Mouse (Mus musculus): ENCODE measurements around the gene Cuedc1. TPM values are rescaled to one million over a fixed set of nuclear protein-coding genes. Genes with fewer than 3 reads are reported as not detected.

Cuedc1 gene
- polyA plus RNA-seq, 1 experiment, result 16.5 TPM

GRCm38 (mm10) chr11:88098787-88099598, 1.1 kb downstream of the Cuedc1 start:
- peak; percentile 80 for DNase-seq
- H3K27ac ChIP-seq (ENCODE audit: insufficient read depth, low read depth, low read length), result peak overlapping the region; percentile 95
- WGBS, result 1% methylated on average over 95 of the region's 95 CpGs
- no peaks in the 10 kb centered on the region; the same call in 1 of the 2 replicates for H3K4me1 ChIP-seq (ENCODE audit: control insufficient read depth, insufficient read depth, low read length)
- peak overlapping the region; percentile 83 for H3K4me3 ChIP-seq (ENCODE audit: insufficient read depth, low read depth, low read length)
- TF ChIP-seq POLR2A (IDR thresholded peaks at IDR 0.05; ENCODE audit: low read depth, low read length), result no peak
- TF ChIP-seq CTCF (conservative IDR thresholded peaks at IDR 0.05; ENCODE audit: insufficient read depth, insufficient read length, low read depth, low read length), result no peak; the same call in 1 of the 2 replicates
- H3K27me3 ChIP-seq (replicated peaks; ENCODE audit: control insufficient read depth, insufficient read depth, low read length), result no peaks in the 10 kb centered on the region
- no peaks in the 10 kb centered on the region for H3K36me3 ChIP-seq (ENCODE audit: control insufficient read depth, insufficient read depth, low read length)

- peak; percentile 35 for TF ChIP-seq POLR2A (IDR thresholded peaks at IDR 0.05; ENCODE audit: low read depth, low read length)
- no peak for TF ChIP-seq CTCF (conservative IDR thresholded peaks at IDR 0.05; ENCODE audit: insufficient read depth, insufficient read length, low read depth, low read length)
- WGBS, result under 1% methylated on average over 36 of the region's 38 CpGs
- peak; percentile 90 for DNase-seq
- H3K4me1 ChIP-seq (ENCODE audit: control insufficient read depth, insufficient read depth, low read length), result no peaks in the 10 kb centered on the region; the same call in 1 of the 2 replicates
- peak overlapping the region; percentile 83 for H3K4me3 ChIP-seq (ENCODE audit: insufficient read depth, low read depth, low read length)
- peak overlapping the region; percentile 95 for H3K27ac ChIP-seq (ENCODE audit: insufficient read depth, low read depth, low read length)
- no peaks in the 10 kb centered on the region for H3K27me3 ChIP-seq (replicated peaks; ENCODE audit: control insufficient read depth, insufficient read depth, low read length)
- no peaks in the 10 kb centered on the region for H3K36me3 ChIP-seq (ENCODE audit: control insufficient read depth, insufficient read depth, low read length)
Measured at GRCm38 (mm10) chr11:88099599-88100023, 1.8 kb downstream of the Cuedc1 start.

- H3K27ac ChIP-seq (ENCODE audit: insufficient read depth, low read depth, low read length), result peak overlapping the region; percentile 95
- TF ChIP-seq CTCF (conservative IDR thresholded peaks at IDR 0.05; ENCODE audit: insufficient read depth, insufficient read length, low read depth, low read length), result no peak
- H3K4me3 ChIP-seq (ENCODE audit: insufficient read depth, low read depth, low read length), result no peak overlapping the region; the same call in 1 of the 2 replicates
- WGBS, result 47% methylated on average over 4 of the region's 4 CpGs
- H3K27me3 ChIP-seq (replicated peaks; ENCODE audit: control insufficient read depth, insufficient read depth, low read length), result no peaks in the 10 kb centered on the region
- no peak for DNase-seq
- no peaks in the 10 kb centered on the region; the same call in 1 of the 2 replicates for H3K4me1 ChIP-seq (ENCODE audit: control insufficient read depth, insufficient read depth, low read length)
- H3K36me3 ChIP-seq (ENCODE audit: control insufficient read depth, insufficient read depth, low read length), result no peaks in the 10 kb centered on the region
Measured at GRCm38 (mm10) chr11:88100170-88100569, 2.3 kb downstream of the Cuedc1 start.

- no peak overlapping the region for H3K4me3 ChIP-seq (ENCODE audit: insufficient read depth, low read depth, low read length)
- H3K27me3 ChIP-seq (replicated peaks; ENCODE audit: control insufficient read depth, insufficient read depth, low read length), result no peaks in the 10 kb centered on the region
- TF ChIP-seq CTCF (conservative IDR thresholded peaks at IDR 0.05; ENCODE audit: insufficient read depth, insufficient read length, low read depth, low read length) (no peak), POLR2A (IDR thresholded peaks at IDR 0.05; ENCODE audit: low read depth, low read length) (no peak)
- no peaks in the 10 kb centered on the region for H3K36me3 ChIP-seq (ENCODE audit: control insufficient read depth, insufficient read depth, low read length)
- no peak overlapping the region for H3K27ac ChIP-seq (ENCODE audit: insufficient read depth, low read depth, low read length)
- 95% methylated on average over 19 of the region's 19 CpGs for WGBS
- DNase-seq, result no peak
- H3K4me1 ChIP-seq (ENCODE audit: control insufficient read depth, insufficient read depth, low read length), result peaks cover 8% of the 10 kb centered on the region; the same call in 1 of the 2 replicates
Measured at GRCm38 (mm10) chr11:88103214-88103941, 5.5 kb downstream of the Cuedc1 start.

- 63% methylated on average over 6 of the region's 6 CpGs for WGBS
- H3K4me3 ChIP-seq (ENCODE audit: insufficient read depth, low read depth, low read length), result no peak overlapping the region
- peak overlapping the region; percentile 47; the same call in 1 of the 2 replicates for H3K27ac ChIP-seq (ENCODE audit: insufficient read depth, low read depth, low read length)
- TF ChIP-seq CTCF (conservative IDR thresholded peaks at IDR 0.05; ENCODE audit: insufficient read depth, insufficient read length, low read depth, low read length), result no peak
- no peaks in the 10 kb centered on the region for H3K27me3 ChIP-seq (replicated peaks; ENCODE audit: control insufficient read depth, insufficient read depth, low read length)
- peaks cover 8% of the 10 kb centered on the region; the same call in 1 of the 2 replicates for H3K4me1 ChIP-seq (ENCODE audit: control insufficient read depth, insufficient read depth, low read length)
- DNase-seq, result no peak
- H3K36me3 ChIP-seq (ENCODE audit: control insufficient read depth, insufficient read depth, low read length), result no peaks in the 10 kb centered on the region
Measured at GRCm38 (mm10) chr11:88105494-88106291, 7.8 kb downstream of the Cuedc1 start.

- Histone ChIP-seq H3K4me3 (ENCODE audit: insufficient read depth, low read depth, low read length) (no peak overlapping the region), H3K27me3 (replicated peaks; ENCODE audit: control insufficient read depth, insufficient read depth, low read length) (no peaks in the 10 kb centered on the region), H3K27ac (ENCODE audit: insufficient read depth, low read depth, low read length) (peak overlapping the region; percentile 18; the same call in 1 of the 2 replicates), H3K4me1 (ENCODE audit: control insufficient read depth, insufficient read depth, low read length) (peaks cover 8% of the 10 kb centered on the region; the same call in 1 of the 2 replicates), H3K36me3 (ENCODE audit: control insufficient read depth, insufficient read depth, low read length) (no peaks in the 10 kb centered on the region)
- no peak for TF ChIP-seq POLR2A (IDR thresholded peaks at IDR 0.05; ENCODE audit: low read depth, low read length)
- TF ChIP-seq CTCF (conservative IDR thresholded peaks at IDR 0.05; ENCODE audit: insufficient read depth, insufficient read length, low read depth, low read length), result no peak
- DNase-seq, result no peak
- 67% methylated on average over 8 of the region's 8 CpGs for WGBS
Measured at GRCm38 (mm10) chr11:88106292-88106554, 8.4 kb downstream of the Cuedc1 start.

Data from kidney, adult 2 months (tissue).